Mouse (Mus musculus): ENCODE measurements at regions not wholly inside any gene's neighbourhood (a gene's known extent, or its start where the extent isn't known, plus 50 kb on each side); places are given as distances from the start of the nearest gene placed in this dataset.

GRCm38 (mm10) chr12:42987018-42987606 lies 1223.0 kb downstream of the Dnajb9 start:
- H3K9ac ChIP-seq (ENCODE audit: low read length), result no peak overlapping the region
- H3K36me3 ChIP-seq (ENCODE audit: control insufficient read depth, insufficient read depth, low read length), result no peaks in the 10 kb centered on the region
- WGBS, result 33% methylated on average over 2 of the region's 2 CpGs
- DNase-seq (ENCODE audit: low spot score), result no peak
- no peak overlapping the region for H3K4me3 ChIP-seq (ENCODE audit: low read depth, low read length)
- H3K4me2 ChIP-seq (ENCODE audit: low read length), result no peak overlapping the region
- no peaks in the 10 kb centered on the region for H3K4me1 ChIP-seq (replicated peaks; ENCODE audit: control insufficient read depth, insufficient read depth, low read length)
- ATAC-seq (replicated peaks; ENCODE audit: low FRiP score, low TSS enrichment, low read depth), result no peak
- no peaks in the 10 kb centered on the region for H3K9me3 ChIP-seq (ENCODE audit: control insufficient read depth, low read length)
- H3K27ac ChIP-seq (ENCODE audit: low read depth), result no peak overlapping the region
- H3K27me3 ChIP-seq (replicated peaks; ENCODE audit: control insufficient read depth, insufficient read depth, low read length), result no peaks in the 10 kb centered on the region

- Histone ChIP-seq H3K36me3 (ENCODE audit: control insufficient read depth, insufficient read depth, low read length) (no peaks in the 10 kb centered on the region), H3K27ac (ENCODE audit: low read depth) (no peak overlapping the region), H3K4me3 (ENCODE audit: low read depth, low read length) (no peak overlapping the region), H3K9me3 (ENCODE audit: control insufficient read depth, low read length) (no peaks in the 10 kb centered on the region), H3K4me2 (ENCODE audit: low read length) (no peak overlapping the region), H3K9ac (ENCODE audit: low read length) (no peak overlapping the region), H3K4me1 (replicated peaks; ENCODE audit: control insufficient read depth, insufficient read depth, low read length) (no peaks in the 10 kb centered on the region), H3K27me3 (replicated peaks; ENCODE audit: control insufficient read depth, insufficient read depth, low read length) (no peaks in the 10 kb centered on the region)
- no peak for DNase-seq (ENCODE audit: low spot score)
- no peak for ATAC-seq (replicated peaks; ENCODE audit: low FRiP score, low TSS enrichment, low read depth)
- 67% methylated on average over 1 of the region's 1 CpGs for WGBS
Measured at GRCm38 (mm10) chr12:42986505-42986904, 1223.6 kb downstream of the Dnajb9 start.

GRCm38 (mm10) chr12:42986096-42986495 lies 1224.0 kb downstream of the Dnajb9 start:
- DNase-seq (ENCODE audit: low spot score), result no peak
- H3K4me3 ChIP-seq (ENCODE audit: low read depth, low read length), result no peak overlapping the region
- no peak overlapping the region for H3K9ac ChIP-seq (ENCODE audit: low read length)
- H3K4me2 ChIP-seq (ENCODE audit: low read length), result no peak overlapping the region
- no peak for ATAC-seq (replicated peaks; ENCODE audit: low FRiP score, low TSS enrichment, low read depth)
- no peaks in the 10 kb centered on the region for H3K9me3 ChIP-seq (ENCODE audit: control insufficient read depth, low read length)
- H3K27me3 ChIP-seq (replicated peaks; ENCODE audit: control insufficient read depth, insufficient read depth, low read length), result no peaks in the 10 kb centered on the region
- no peaks in the 10 kb centered on the region for H3K36me3 ChIP-seq (ENCODE audit: control insufficient read depth, insufficient read depth, low read length)
- H3K4me1 ChIP-seq (replicated peaks; ENCODE audit: control insufficient read depth, insufficient read depth, low read length), result no peaks in the 10 kb centered on the region
- H3K27ac ChIP-seq (ENCODE audit: low read depth), result no peak overlapping the region
- 86% methylated on average over 1 of the region's 1 CpGs for WGBS

- H3K9me3 ChIP-seq (ENCODE audit: control insufficient read depth, low read length), result no peaks in the 10 kb centered on the region
- no peak overlapping the region for H3K4me3 ChIP-seq (ENCODE audit: low read depth, low read length)
- H3K36me3 ChIP-seq (ENCODE audit: control insufficient read depth, insufficient read depth, low read length), result no peaks in the 10 kb centered on the region
- 83% methylated on average over 3 of the region's 3 CpGs for WGBS
- H3K27ac ChIP-seq (ENCODE audit: low read depth), result no peak overlapping the region
- H3K9ac ChIP-seq (ENCODE audit: low read length), result no peak overlapping the region
- ATAC-seq (replicated peaks; ENCODE audit: low FRiP score, low TSS enrichment, low read depth) (no peak), DNase-seq (ENCODE audit: low spot score) (no peak)
- H3K4me1 ChIP-seq (replicated peaks; ENCODE audit: control insufficient read depth, insufficient read depth, low read length), result no peaks in the 10 kb centered on the region
- no peaks in the 10 kb centered on the region for H3K27me3 ChIP-seq (replicated peaks; ENCODE audit: control insufficient read depth, insufficient read depth, low read length)
- H3K4me2 ChIP-seq (ENCODE audit: low read length), result no peak overlapping the region
Measured at GRCm38 (mm10) chr12:42978828-42979227, 1231.3 kb downstream of the Dnajb9 start.

- no peak overlapping the region for H3K9ac ChIP-seq (ENCODE audit: low read length)
- whole genome bisulfite sequencing, result 63% methylated on average over 4 of the region's 4 CpGs
- H3K4me3 ChIP-seq (ENCODE audit: low read depth, low read length), result no peak overlapping the region
- H3K9me3 ChIP-seq (ENCODE audit: control insufficient read depth, low read length), result no peaks in the 10 kb centered on the region
- H3K27ac ChIP-seq (ENCODE audit: low read depth), result no peak overlapping the region
- peak; percentile 84 for DNase-seq (ENCODE audit: low spot score)
- ATAC-seq (replicated peaks; ENCODE audit: low FRiP score, low TSS enrichment, low read depth), result no peak
- no peaks in the 10 kb centered on the region for H3K36me3 ChIP-seq (ENCODE audit: control insufficient read depth, insufficient read depth, low read length)
- no peak overlapping the region for H3K4me2 ChIP-seq (ENCODE audit: low read length)
- no peaks in the 10 kb centered on the region for H3K4me1 ChIP-seq (replicated peaks; ENCODE audit: control insufficient read depth, insufficient read depth, low read length)
- no peaks in the 10 kb centered on the region for H3K27me3 ChIP-seq (replicated peaks; ENCODE audit: control insufficient read depth, insufficient read depth, low read length)
Measured at GRCm38 (mm10) chr12:42972766-42973165, 1237.4 kb downstream of the Dnajb9 start.

- no peaks in the 10 kb centered on the region for H3K4me1 ChIP-seq (replicated peaks; ENCODE audit: control insufficient read depth, insufficient read depth, low read length)
- H3K27me3 ChIP-seq (replicated peaks; ENCODE audit: control insufficient read depth, insufficient read depth, low read length), result no peaks in the 10 kb centered on the region
- H3K27ac ChIP-seq (ENCODE audit: low read depth), result no peak overlapping the region
- no peak overlapping the region for H3K4me2 ChIP-seq (ENCODE audit: low read length)
- DNase-seq (ENCODE audit: low spot score) (no peak), ATAC-seq (replicated peaks; ENCODE audit: low FRiP score, low TSS enrichment, low read depth) (no peak)
- WGBS, result 65% methylated on average over 2 of the region's 2 CpGs
- no peaks in the 10 kb centered on the region for H3K36me3 ChIP-seq (ENCODE audit: control insufficient read depth, insufficient read depth, low read length)
- no peak overlapping the region for H3K9ac ChIP-seq (ENCODE audit: low read length)
- H3K9me3 ChIP-seq (ENCODE audit: control insufficient read depth, low read length), result no peaks in the 10 kb centered on the region
- H3K4me3 ChIP-seq (ENCODE audit: low read depth, low read length), result no peak overlapping the region
Measured at GRCm38 (mm10) chr12:42961535-42961934, 1248.6 kb downstream of the Dnajb9 start.

GRCm38 (mm10) chr12:42947961-42948360 lies 1262.2 kb downstream of the Dnajb9 start:
- Histone ChIP-seq H3K36me3 (ENCODE audit: control insufficient read depth, insufficient read depth, low read length) (no peaks in the 10 kb centered on the region), H3K4me1 (replicated peaks; ENCODE audit: control insufficient read depth, insufficient read depth, low read length) (no peaks in the 10 kb centered on the region), H3K9ac (ENCODE audit: low read length) (no peak overlapping the region), H3K27me3 (replicated peaks; ENCODE audit: control insufficient read depth, insufficient read depth, low read length) (no peaks in the 10 kb centered on the region), H3K27ac (ENCODE audit: low read depth) (no peak overlapping the region), H3K4me2 (ENCODE audit: low read length) (no peak overlapping the region), H3K4me3 (ENCODE audit: low read depth, low read length) (no peak overlapping the region), H3K9me3 (ENCODE audit: control insufficient read depth, low read length) (no peaks in the 10 kb centered on the region)
- no peak for ATAC-seq (replicated peaks; ENCODE audit: low FRiP score, low TSS enrichment, low read depth)
- DNase-seq (ENCODE audit: low spot score), result no peak
- 82% methylated on average over 2 of the region's 2 CpGs for WGBS

GRCm38 (mm10) chr12:42914374-42914773 lies 1295.8 kb downstream of the Dnajb9 start:
- Histone ChIP-seq H3K27me3 (replicated peaks; ENCODE audit: control insufficient read depth, insufficient read depth, low read length) (no peaks in the 10 kb centered on the region), H3K4me1 (replicated peaks; ENCODE audit: control insufficient read depth, insufficient read depth, low read length) (no peaks in the 10 kb centered on the region), H3K27ac (ENCODE audit: low read depth) (no peak overlapping the region), H3K4me2 (ENCODE audit: low read length) (no peak overlapping the region), H3K4me3 (ENCODE audit: low read depth, low read length) (no peak overlapping the region), H3K9me3 (ENCODE audit: control insufficient read depth, low read length) (no peaks in the 10 kb centered on the region), H3K9ac (ENCODE audit: low read length) (no peak overlapping the region), H3K36me3 (ENCODE audit: control insufficient read depth, insufficient read depth, low read length) (no peaks in the 10 kb centered on the region)
- DNase-seq (ENCODE audit: low spot score) (no peak), ATAC-seq (replicated peaks; ENCODE audit: low FRiP score, low TSS enrichment, low read depth) (no peak)
- WGBS, result 85% methylated on average over 2 of the region's 2 CpGs
